Mouse (Mus musculus) midbrain, embryonic 15.5 days (tissue): ENCODE results near the gene Spryd7. TPM values are rescaled to one million over a fixed set of nuclear protein-coding genes. Genes with fewer than 3 reads are reported as not detected.
A peak's percentile ranks its signal among the peaks of the same experiment; 100 is the strongest.
"Not testable (repeated sequence)": the region's sequence is repeated elsewhere in the genome, so short reads cannot be mapped to it uniquely, and the experiment has no call there.

Experiments used
- ATAC-seq: fragments of 200-750 bp; cut with Nextera tagmentation; replicated peaks from 2 replicates; pipeline ENCODE4 v1.8.0; 2017; ENCODE audit warnings: moderate TSS enrichment
- H3K27ac ChIP-seq: fragments of 300-500 bp; sonication (generic); 2 replicates; pipeline ENCODE4 v1.5.1; 2015; ENCODE audit warnings: mild to moderate bottlenecking, inconsistent platforms
- H3K27me3 ChIP-seq: fragments of 300-500 bp; sonication (generic); replicated peaks from 2 replicates; pipeline ENCODE4 v1.6.1; 2015; ENCODE audit warnings: inconsistent platforms
- H3K36me3 ChIP-seq: fragments of 300-500 bp; sonication (generic); replicated peaks from 2 replicates; pipeline ENCODE4 v1.6.1; 2015; ENCODE audit warnings: inconsistent platforms
- H3K4me1 ChIP-seq: fragments of 300-500 bp; sonication (generic); 2 replicates; pipeline ENCODE4 v1.6.1; 2015; ENCODE audit warnings: inconsistent platforms
- H3K4me2 ChIP-seq: fragments of 300-500 bp; sonication (generic); 2 replicates; pipeline ENCODE4 v1.6.1; 2015; ENCODE audit warnings: inconsistent platforms, mild to moderate bottlenecking, moderate library complexity
- H3K4me3 ChIP-seq: fragments of 300-500 bp; sonication (generic); 2 replicates; pipeline ENCODE4 v1.5.1; 2015; ENCODE audit warnings: mild to moderate bottlenecking, inconsistent platforms
- H3K9ac ChIP-seq: fragments of 300-500 bp; sonication (generic); 2 replicates; pipeline ENCODE4 v1.6.1; 2015; ENCODE audit warnings: mild to moderate bottlenecking, inconsistent platforms
- H3K9me3 ChIP-seq: fragments of 300-500 bp; sonication (generic); 2 replicates; pipeline ENCODE4 v1.6.1; 2016; ENCODE audit warnings: inconsistent platforms
- WGBS: fragments of 180-500 bp; shearing (Covaris S2); methylation state at CpG from one replicate; pipeline ENCODE4 v1.1.7; 2015; ENCODE audit warnings: mixed read lengths; 5-methylcytosine and 5-hydroxymethylcytosine counted together
- polyA plus RNA-seq: library from polyadenylated mRNA; unstranded; fragments of >200 nt; fragmentation: Nextera tagmentation; extraction: Ambion mirVana; gene quantifications from 2 replicates; pipeline ENCODE4 v1.2.1, GENCODE M21; 2015

Spryd7 gene
- polyA plus RNA-seq, 1 experiment from 2014 or later: 52.5 TPM

GRCm38 (mm10) chr14:61572131-61572530 lies 15.4 kb upstream of the Spryd7 start:
- WGBS: 72% methylated on average over 2 of the region's 2 CpGs
- no peak for ATAC-seq
- H3K27me3 ChIP-seq: no peaks in the 10 kb centered on the region
- no peaks in the 10 kb centered on the region for H3K36me3 ChIP-seq
- H3K4me2 ChIP-seq: no peak overlapping the region
- no peaks in the 10 kb centered on the region for H3K4me1 ChIP-seq
- H3K27ac ChIP-seq: no peak overlapping the region
- no peaks in the 10 kb centered on the region for H3K9me3 ChIP-seq
- no peak overlapping the region for H3K9ac ChIP-seq
- H3K4me3 ChIP-seq: no peak overlapping the region

GRCm38 (mm10) chr14:61571366-61571765 lies 14.7 kb upstream of the Spryd7 start:
- H3K4me2 ChIP-seq: no peak overlapping the region

GRCm38 (mm10) chr14:61569344-61569743 lies 12.7 kb upstream of the Spryd7 start:
- Histone ChIP-seq H3K9ac (no peak overlapping the region), H3K27ac (no peak overlapping the region), H3K4me1 (no peaks in the 10 kb centered on the region), H3K4me2 (no peak overlapping the region), H3K4me3 (no peak overlapping the region), H3K27me3 (no peaks in the 10 kb centered on the region), H3K36me3 (no peaks in the 10 kb centered on the region), H3K9me3 (no peaks in the 10 kb centered on the region)
- WGBS: 67% methylated on average over 2 of the region's 2 CpGs
- ATAC-seq: no peak

More at GRCm38 (mm10) chr14:61571366-61571765, 14.7 kb upstream of the Spryd7 start:
- no peaks in the 10 kb centered on the region for H3K36me3 ChIP-seq
- H3K4me3 ChIP-seq: no peak overlapping the region
- ATAC-seq: no peak
- H3K9ac ChIP-seq: no peak overlapping the region
- H3K27me3 ChIP-seq: no peaks in the 10 kb centered on the region
- no peaks in the 10 kb centered on the region for H3K4me1 ChIP-seq
- 15% methylated on average over 4 of the region's 4 CpGs for WGBS
- H3K9me3 ChIP-seq: no peaks in the 10 kb centered on the region
- H3K27ac ChIP-seq: no peak overlapping the region

GRCm38 (mm10) chr14:61566211-61566610 lies 9.5 kb upstream of the Spryd7 start:
- H3K36me3 ChIP-seq, H3K9me3 ChIP-seq, H3K4me2 ChIP-seq, H3K9ac ChIP-seq, H3K27me3 ChIP-seq, H3K27ac ChIP-seq, ATAC-seq, H3K4me1 ChIP-seq, H3K4me3 ChIP-seq: not testable (repeated sequence)
- 93% methylated on average over 4 of the region's 4 CpGs for WGBS

- Histone ChIP-seq H3K4me1 (peaks cover 14% of the 10 kb centered on the region), H3K36me3 (no peaks in the 10 kb centered on the region), H3K9ac (no peak overlapping the region), H3K27me3 (no peaks in the 10 kb centered on the region), H3K4me2 (no peak overlapping the region), H3K27ac (no peak overlapping the region), H3K4me3 (no peak overlapping the region), H3K9me3 (no peaks in the 10 kb centered on the region)
- WGBS: 78% methylated on average over 3 of the region's 3 CpGs
- ATAC-seq: no peak
Measured at GRCm38 (mm10) chr14:61559856-61560255, 3.2 kb upstream of the Spryd7 start.

GRCm38 (mm10) chr14:61558901-61559300 lies 2.2 kb upstream of the Spryd7 start:
- H3K4me2 ChIP-seq: no peak overlapping the region
- no peak for ATAC-seq
- no peak overlapping the region for H3K4me3 ChIP-seq
- H3K27me3 ChIP-seq: no peaks in the 10 kb centered on the region
- H3K36me3 ChIP-seq: no peaks in the 10 kb centered on the region
- H3K4me1 ChIP-seq: peaks cover 14% of the 10 kb centered on the region
- H3K9me3 ChIP-seq: no peaks in the 10 kb centered on the region
- WGBS: 94% methylated on average over 6 of the region's 6 CpGs
- H3K27ac ChIP-seq: no peak overlapping the region
- no peak overlapping the region for H3K9ac ChIP-seq

GRCm38 (mm10) chr14:61555931-61556288 lies 776 bp downstream of the Spryd7 start:
- ATAC-seq: no peak

GRCm38 (mm10) chr14:61548614-61549013 lies 8.1 kb downstream of the Spryd7 start:
- H3K4me3 ChIP-seq: no peak overlapping the region
- 92% methylated on average over 1 of the region's 1 CpGs for WGBS
- no peak overlapping the region for H3K4me2 ChIP-seq
- peaks cover 11% of the 10 kb centered on the region for H3K36me3 ChIP-seq
- H3K9ac ChIP-seq: no peak overlapping the region
- ATAC-seq: no peak
- no peaks in the 10 kb centered on the region for H3K9me3 ChIP-seq
- no peak overlapping the region for H3K27ac ChIP-seq
- no peaks in the 10 kb centered on the region for H3K27me3 ChIP-seq
- H3K4me1 ChIP-seq: no peaks in the 10 kb centered on the region

More at GRCm38 (mm10) chr14:61555931-61556288, 776 bp downstream of the Spryd7 start:
- 8% methylated on average over 6 of the region's 6 CpGs for WGBS
- H3K36me3 ChIP-seq: no peaks in the 10 kb centered on the region
- peak overlapping the region; percentile 95 for H3K27ac ChIP-seq
- peaks cover 14% of the 10 kb centered on the region for H3K4me1 ChIP-seq
- peak overlapping the region; percentile 81 for H3K4me2 ChIP-seq
- peak overlapping the region; percentile 89 for H3K4me3 ChIP-seq
- H3K9me3 ChIP-seq: no peaks in the 10 kb centered on the region
- H3K27me3 ChIP-seq: no peaks in the 10 kb centered on the region
- peak overlapping the region; percentile 65 for H3K9ac ChIP-seq

GRCm38 (mm10) chr14:61537772-61538171 lies 18.9 kb downstream of the Spryd7 start:
- not testable (repeated sequence) for H3K4me3 ChIP-seq, H3K9ac ChIP-seq, H3K36me3 ChIP-seq, H3K9me3 ChIP-seq, H3K4me2 ChIP-seq, H3K27ac ChIP-seq, ATAC-seq, H3K27me3 ChIP-seq, H3K4me1 ChIP-seq
- 88% methylated on average over 9 of the region's 11 CpGs for WGBS

- Histone ChIP-seq H3K4me3 (no peak overlapping the region), H3K4me1 (no peaks in the 10 kb centered on the region), H3K9ac (no peak overlapping the region), H3K27me3 (no peaks in the 10 kb centered on the region), H3K36me3 (peaks cover 6% of the 10 kb centered on the region; the same call in 1 of the 2 replicates), H3K4me2 (no peak overlapping the region), H3K27ac (no peak overlapping the region), H3K9me3 (no peaks in the 10 kb centered on the region)
- WGBS: 86% methylated on average over 5 of the region's 5 CpGs
- no peak for ATAC-seq
Measured at GRCm38 (mm10) chr14:61536631-61537264, 19.9 kb downstream of the Spryd7 start.

GRCm38 (mm10) chr14:61535811-61536210 lies 20.9 kb downstream of the Spryd7 start:
- no peak overlapping the region for H3K9ac ChIP-seq
- no peak overlapping the region for H3K4me2 ChIP-seq
- no peak overlapping the region for H3K27ac ChIP-seq
- H3K27me3 ChIP-seq: no peaks in the 10 kb centered on the region
- H3K4me3 ChIP-seq: no peak overlapping the region
- WGBS: 91% methylated on average over 3 of the region's 3 CpGs
- no peaks in the 10 kb centered on the region for H3K9me3 ChIP-seq
- no peak for ATAC-seq
- peaks cover 6% of the 10 kb centered on the region; the same call in 1 of the 2 replicates for H3K36me3 ChIP-seq
- no peaks in the 10 kb centered on the region for H3K4me1 ChIP-seq

- H3K4me3 ChIP-seq: no peak overlapping the region
- H3K4me2 ChIP-seq: no peak overlapping the region
- no peaks in the 10 kb centered on the region for H3K4me1 ChIP-seq
- H3K27ac ChIP-seq: no peak overlapping the region
- no peak overlapping the region for H3K9ac ChIP-seq
- no peaks in the 10 kb centered on the region for H3K9me3 ChIP-seq
- H3K27me3 ChIP-seq: no peaks in the 10 kb centered on the region
- ATAC-seq: no peak
- H3K36me3 ChIP-seq: peaks cover 6% of the 10 kb centered on the region; the same call in 1 of the 2 replicates
Measured at GRCm38 (mm10) chr14:61530966-61531365, 25.7 kb downstream of the Spryd7 start.

GRCm38 (mm10) chr14:61530396-61530795 lies 26.3 kb downstream of the Spryd7 start:
- no peak overlapping the region for H3K4me3 ChIP-seq
- no peaks in the 10 kb centered on the region for H3K4me1 ChIP-seq
- H3K36me3 ChIP-seq: peaks cover 2% of the 10 kb centered on the region; the same call in 1 of the 2 replicates
- ATAC-seq: no peak
- H3K9ac ChIP-seq: no peak overlapping the region
- WGBS: 86% methylated on average over 2 of the region's 2 CpGs
- H3K27ac ChIP-seq: no peak overlapping the region
- H3K27me3 ChIP-seq: no peaks in the 10 kb centered on the region
- H3K9me3 ChIP-seq: no peaks in the 10 kb centered on the region
- H3K4me2 ChIP-seq: no peak overlapping the region
